Mouse (Mus musculus) heart, adult 2 months (tissue): ENCODE measurements around the gene Clec4a4.
A peak's percentile ranks its signal among the peaks of the same experiment; 100 is the strongest.

ENCODE experiments used
- CTCF ChIP-seq: fragments of 200-600 bp; IDR thresholded peaks from 2 replicates; pipeline ENCODE4 v1.8.1; 2022; ENCODE audit warnings: antibody characterized with exemption, mild to moderate bottlenecking, moderate library complexity
- EP300 ChIP-seq: fragments of 200-500 bp; IDR thresholded peaks from 2 replicates; pipeline ENCODE4 v1.6.1; 2011; ENCODE audit warnings: low read depth, low read length, control low read depth; ENCODE audit not compliant: insufficient read depth
- POLR2A ChIP-seq: fragments of 200-500 bp; IDR thresholded peaks from 2 replicates; pipeline ENCODE4 v1.6.1; 2011; ENCODE audit warnings: mild to moderate bottlenecking, low read depth, low read length, control low read depth; ENCODE audit not compliant: insufficient read depth

DNA sequence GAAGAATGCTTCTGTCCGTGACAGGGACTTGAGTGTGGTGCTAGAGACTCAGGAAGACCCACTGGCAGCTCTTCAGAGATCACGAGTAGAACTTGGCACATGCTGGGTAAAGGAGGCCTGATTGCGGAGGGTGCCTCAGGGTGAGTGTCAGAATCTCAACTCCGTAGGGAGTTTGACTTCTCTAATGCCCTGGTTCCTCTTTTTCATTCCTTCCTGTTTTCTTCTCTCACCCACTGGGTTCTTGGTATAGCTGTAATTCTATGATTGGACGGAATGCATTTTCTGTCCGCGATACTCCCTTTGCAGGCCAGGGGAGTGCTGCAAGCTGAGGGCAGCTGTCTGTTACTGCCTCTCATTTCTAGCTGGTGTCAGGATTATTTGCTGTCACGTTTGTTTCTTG, 37.8 kb upstream of the Clec4a4 start, which contains the start of gene Clec4a3:
- TF ChIP-seq CTCF = no peak
- TF ChIP-seq EP300 = no peak
- TF ChIP-seq POLR2A = 0 out of 2 replicates have a peak, but pooled peaks have one; percentile 40
